Mouse (Mus musculus) lung, postnatal 0 days (tissue): ENCODE data around the gene Rdh12.

Experiments used
- CTCF ChIP-seq: IDR thresholded peaks from 2 replicates; pipeline ENCODE4 v1.5.1; 2016; ENCODE audit warnings: antibody characterized with exemption, mild to moderate bottlenecking
- EP300 ChIP-seq: IDR thresholded peaks from 2 replicates; pipeline ENCODE4 v1.6.1; 2016; ENCODE audit warnings: antibody characterized with exemption, mild to moderate bottlenecking, control low read depth

DNA sequence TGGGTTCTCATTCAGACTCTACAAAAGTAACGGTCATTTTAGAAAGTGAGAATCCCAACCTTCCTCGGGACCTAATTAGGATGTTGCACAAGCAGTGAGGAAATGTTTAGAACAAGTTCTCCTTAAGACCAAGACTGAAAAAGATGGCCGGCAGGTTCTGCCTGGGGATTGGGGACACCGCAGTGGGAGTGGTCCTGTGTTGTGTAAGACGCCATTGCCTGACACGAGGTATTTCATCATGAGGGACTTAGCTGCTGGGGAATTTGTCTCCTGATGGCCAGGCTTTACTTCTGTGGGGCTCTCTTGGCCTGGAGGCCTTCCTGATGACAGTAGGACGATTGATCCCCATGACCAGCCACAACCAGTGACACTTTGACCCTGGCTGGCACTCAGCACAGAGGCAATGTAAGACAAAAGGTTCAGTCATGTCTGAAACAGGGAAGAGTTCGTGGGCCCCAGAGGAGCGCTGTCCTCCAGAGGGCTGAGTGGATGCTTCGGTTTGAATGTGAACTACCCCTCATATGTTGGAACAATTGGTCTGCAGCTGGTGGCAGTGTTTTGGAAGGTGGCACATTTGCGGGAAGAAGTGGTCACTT is 26.9 kb downstream of the Rdh12 start:
- no peak for TF ChIP-seq EP300
- TF ChIP-seq CTCF, result no peak
